Mouse (Mus musculus) adrenal gland, adult 2 months (tissue): ENCODE results near the gene Gm20388. TPM values are rescaled to one million over a fixed set of nuclear protein-coding genes. Genes with fewer than 3 reads are reported as not detected.

Source experiments
- DNase-seq: peaks from one replicate; pipeline ENCODE4 v3.0.0; 2021
- polyA plus RNA-seq: library from polyadenylated mRNA; depleted of rRNA; stranded (reverse); fragments of >200 nt; gene quantifications from 2 replicates; pipeline ENCODE4 v1.2.3, GENCODE M21; 2012
- total RNA-seq, 2 experiments: library from RNA; stranded (reverse); gene quantifications; 2 replicates each; pipeline ENCODE4 v1.2.3; 2021

Gm20388 gene
- total and polyA plus RNA-seq, 3 experiments: 5.9 to 50.1 (median 9.9) TPM

- no peak for DNase-seq
Observed at GRCm38 (mm10) chr8:124267206-124267605, 4356.6 kb downstream of the Gm20388 start.

GRCm38 (mm10) chr8:124270504-124270903 is 4359.9 kb downstream of the Gm20388 start:
- DNase-seq: no peak

DNA sequence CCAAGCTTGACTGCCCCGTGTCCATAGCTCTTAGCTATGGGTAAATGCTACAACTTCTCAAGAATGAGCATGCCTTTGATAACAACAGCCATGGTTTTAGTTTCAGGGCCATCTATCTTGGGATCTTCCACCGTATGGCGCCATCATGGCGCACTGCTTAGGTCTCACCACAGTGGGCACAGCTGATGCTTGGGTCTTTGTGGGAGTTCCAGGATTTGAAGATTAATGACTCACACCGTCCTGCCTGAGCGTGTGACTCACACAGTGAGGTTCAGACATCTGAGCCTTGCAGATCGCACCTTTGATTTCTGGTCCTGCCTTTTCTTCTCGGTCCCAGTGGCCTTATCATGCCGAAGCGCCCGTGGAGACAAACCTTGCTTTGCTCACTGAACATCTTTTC is 4360.3 kb downstream of the Gm20388 start:
- no peak for DNase-seq

- no peak for DNase-seq
Observed at GRCm38 (mm10) chr8:124271518-124271917, 4360.9 kb downstream of the Gm20388 start.

GRCm38 (mm10) chr8:124272792-124273191 is 4362.2 kb downstream of the Gm20388 start:
- no peak for DNase-seq

DNA sequence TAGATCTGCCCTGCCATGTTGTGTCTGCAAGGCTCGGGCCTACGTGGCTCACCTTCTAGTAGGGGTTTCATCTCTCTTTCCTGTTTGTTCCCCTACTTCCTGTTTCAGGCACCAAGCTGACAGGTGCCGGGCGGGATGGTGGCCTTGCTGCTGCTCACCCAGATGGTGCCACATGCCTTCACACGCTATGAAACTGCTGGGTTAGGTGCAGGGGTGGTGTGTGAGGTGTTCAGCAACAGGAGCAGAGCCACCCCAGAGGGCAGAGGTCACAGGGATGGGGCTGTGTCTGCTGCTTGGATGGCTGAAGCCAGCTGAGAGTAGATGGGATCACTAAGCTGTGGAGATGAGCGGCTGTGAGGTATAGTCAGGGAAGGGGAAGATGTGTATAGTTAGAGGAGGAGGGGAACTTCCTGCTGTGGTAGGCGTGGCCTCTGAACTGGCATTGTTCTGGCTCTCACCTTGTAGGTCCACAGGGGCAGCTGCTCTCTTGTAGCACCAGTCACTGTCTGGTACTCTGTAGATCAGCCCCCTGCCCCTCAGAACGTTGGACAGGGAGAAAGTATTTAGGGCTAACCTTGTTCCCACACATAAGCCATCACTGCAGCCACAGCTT is 4363.1 kb downstream of the Gm20388 start:
- DNase-seq: no peak

GRCm38 (mm10) chr8:124274441-124275120 is 4363.9 kb downstream of the Gm20388 start:
- no peak for DNase-seq

GRCm38 (mm10) chr8:124275377-124276071 is 4364.9 kb downstream of the Gm20388 start:
- peak; percentile 66 for DNase-seq

DNA sequence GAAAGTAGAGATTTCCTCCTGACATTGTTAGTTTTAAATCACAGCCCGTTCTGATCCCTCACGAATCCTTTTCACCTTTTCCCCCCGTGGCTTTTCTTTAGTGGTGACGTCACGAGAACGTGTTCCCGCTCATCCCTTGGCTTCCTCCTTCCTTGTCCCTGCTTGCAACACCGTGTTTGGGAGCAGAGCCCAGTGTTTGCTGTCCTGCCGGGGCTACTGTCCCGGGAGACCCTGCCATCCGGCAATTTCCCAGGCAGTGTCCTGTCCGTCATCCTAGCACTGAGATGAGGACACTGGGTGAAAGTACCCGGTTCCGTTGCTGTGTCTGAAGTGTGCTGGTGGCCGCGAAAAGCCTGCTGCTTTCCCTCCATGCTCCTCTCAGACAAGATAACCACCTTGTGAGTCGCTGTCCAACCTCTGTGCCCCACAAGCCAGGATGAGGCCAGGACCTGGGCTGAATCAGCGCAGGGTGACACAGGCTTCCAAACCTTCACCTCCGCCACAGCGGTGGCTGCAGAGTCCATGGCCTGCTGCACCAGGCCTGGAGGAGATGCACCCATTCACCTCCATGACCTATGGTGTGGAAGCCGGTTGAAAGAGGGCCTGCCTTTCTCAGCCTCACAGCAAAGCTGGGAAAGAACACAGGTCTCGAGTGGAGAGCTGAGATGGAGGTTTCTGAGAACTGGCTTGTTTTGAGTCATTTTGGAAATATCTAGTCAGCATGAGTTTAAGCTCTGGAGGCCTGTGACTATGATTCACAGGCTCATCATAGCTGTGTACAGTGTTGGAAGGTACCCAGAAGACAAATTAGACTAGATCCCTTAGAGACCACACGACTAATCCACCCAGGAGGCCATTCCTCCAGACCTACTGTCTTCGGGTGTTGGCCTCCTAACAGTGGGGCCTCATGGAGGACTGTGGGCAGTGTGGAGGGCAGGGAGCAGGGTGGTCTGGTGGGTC is 4367.6 kb downstream of the Gm20388 start:
- peak; percentile 81 for DNase-seq

DNA sequence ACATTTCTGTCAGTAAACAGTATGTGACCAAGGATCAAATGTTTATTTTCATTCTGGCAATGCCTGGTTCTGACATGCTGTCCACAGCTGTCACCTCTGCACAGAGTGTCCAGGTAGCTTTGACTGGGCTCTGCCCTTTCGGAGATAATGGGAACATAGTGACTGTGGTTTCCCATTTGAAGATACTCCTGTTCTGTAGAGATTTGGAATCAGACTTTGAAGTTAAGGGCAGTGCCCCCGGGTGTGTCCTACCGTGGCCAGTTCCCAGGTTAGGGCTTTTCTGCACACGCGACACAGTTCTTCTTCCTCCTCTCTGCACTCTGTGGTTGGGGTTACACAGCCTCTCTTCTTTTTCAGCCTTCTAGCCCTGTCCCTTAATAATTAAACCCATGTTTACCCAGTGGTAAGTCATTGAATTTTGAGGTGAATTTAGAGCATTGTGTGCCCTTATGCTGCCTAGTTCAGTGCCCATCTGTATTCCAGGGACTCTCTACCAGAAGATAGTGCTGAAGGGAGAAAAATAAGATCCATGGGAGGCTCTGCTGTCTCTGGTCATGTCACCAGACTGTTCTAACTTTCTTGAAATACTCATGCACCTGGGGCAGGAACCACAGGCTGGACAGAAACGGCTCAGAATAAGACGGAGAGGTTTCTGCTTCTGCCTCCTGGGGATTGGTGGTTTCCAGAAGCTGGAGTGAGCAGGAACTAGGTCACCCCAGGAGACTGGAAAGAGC is 4368.5 kb downstream of the Gm20388 start:
- DNase-seq: no peak

- no peak for DNase-seq
Observed at GRCm38 (mm10) chr8:124279690-124279985, 4369.0 kb downstream of the Gm20388 start.

DNA sequence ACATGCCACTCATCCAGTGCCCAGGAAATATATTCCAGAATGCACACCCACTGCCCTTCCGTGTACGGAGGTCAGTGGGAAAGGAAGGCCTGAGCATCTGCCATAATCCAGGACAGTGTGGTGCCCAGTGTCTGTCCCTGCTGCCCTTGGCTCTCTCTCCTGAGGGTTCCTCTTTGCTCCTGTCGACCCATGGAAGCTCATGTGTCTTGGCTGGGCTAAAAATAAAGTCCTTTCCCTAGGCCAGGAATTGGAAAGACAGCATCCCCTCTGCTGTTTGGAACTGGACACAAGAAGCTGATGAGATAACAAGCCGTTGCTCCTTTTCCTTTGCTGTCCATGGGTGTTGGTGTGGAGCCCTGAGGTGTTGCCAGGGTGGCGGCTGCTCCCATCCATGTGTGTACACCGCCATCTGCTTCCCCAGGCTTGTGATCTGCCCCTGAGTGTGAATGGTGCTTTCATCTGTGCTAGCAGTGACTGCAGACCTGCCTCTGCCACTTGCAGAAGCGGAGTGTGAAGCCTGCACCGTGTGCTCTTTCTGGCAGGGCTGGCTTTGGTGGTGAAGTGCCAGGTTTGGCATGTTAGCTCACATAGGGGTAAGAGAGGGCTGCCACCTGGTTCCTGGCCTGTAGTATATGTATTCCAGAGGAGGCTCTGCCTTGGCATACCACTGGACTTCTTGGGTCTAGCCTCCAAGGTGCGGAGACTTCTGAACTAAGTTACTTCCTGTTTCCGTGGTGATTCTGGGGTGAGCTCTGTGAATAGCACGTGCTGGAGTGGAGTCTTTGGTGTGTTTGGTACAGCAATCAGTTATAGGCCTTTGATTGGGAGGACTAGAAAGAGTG is 4371.3 kb downstream of the Gm20388 start:
- DNase-seq: no peak

- no peak for DNase-seq
Observed at GRCm38 (mm10) chr8:124282878-124283630, 4372.4 kb downstream of the Gm20388 start.

DNA sequence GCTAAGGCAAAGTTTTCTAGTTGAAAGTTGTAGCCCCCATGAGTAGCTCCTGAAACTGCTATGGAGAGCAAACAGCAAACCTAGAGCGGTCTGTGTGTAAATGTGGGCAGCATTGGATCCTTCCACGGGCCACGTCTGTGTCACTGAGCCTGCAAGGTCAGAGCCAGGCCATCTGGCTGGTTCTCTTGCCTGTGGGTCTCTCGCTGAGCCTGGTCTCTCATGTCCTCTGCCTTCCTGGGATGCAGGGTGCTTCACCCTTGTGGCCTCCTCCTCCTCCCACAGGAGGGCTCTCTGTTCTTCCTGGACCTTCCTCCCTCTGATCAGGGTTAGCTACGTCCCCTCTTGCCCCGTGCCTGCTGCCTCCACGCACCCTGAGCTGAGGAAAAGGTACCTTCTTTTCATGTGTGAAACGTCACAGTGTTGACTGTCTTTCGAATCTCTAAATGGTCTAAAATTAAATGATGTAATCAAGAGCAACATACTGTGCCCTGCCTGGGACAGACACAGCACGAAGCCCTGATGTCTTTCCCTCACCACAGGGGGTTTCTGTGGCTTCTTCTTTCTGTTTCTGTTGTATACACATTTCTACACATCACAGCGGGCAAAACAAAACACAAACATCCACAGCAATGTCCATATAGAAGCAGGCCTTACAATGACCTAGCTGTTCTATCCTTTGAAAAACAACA is 4373.1 kb downstream of the Gm20388 start:
- no peak for DNase-seq

GRCm38 (mm10) chr8:124284333-124284711 is 4373.7 kb downstream of the Gm20388 start:
- no peak for DNase-seq

DNA sequence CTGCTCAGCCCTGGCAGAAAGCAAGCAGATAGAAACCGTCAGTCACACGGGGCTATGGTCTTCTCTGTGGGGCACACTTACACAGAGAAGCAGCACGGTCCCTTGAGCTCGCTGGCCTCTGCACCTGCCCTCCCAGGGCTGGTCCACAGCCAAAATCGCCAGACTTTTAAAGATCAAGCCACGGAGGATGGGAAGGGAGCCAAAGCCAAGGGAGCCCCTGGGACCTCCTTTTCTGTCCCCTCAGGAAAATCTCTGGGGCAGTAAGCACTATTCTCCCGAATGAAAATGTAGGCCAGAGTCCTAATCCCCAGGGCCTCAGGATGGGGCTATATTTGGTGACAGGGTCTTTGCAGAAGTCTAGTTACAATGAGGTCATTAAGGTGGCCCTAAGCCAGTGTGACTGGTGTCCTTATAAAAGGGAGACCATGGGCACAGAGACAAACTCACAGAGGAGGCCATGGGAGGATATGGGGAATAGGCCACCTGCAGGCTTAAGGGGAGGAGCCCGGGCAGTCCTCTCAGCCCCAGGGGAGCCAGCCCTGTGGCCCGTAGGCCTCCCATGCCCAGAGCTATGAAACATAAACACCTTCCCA is 4374.4 kb downstream of the Gm20388 start:
- DNase-seq: peak; percentile 45

DNA sequence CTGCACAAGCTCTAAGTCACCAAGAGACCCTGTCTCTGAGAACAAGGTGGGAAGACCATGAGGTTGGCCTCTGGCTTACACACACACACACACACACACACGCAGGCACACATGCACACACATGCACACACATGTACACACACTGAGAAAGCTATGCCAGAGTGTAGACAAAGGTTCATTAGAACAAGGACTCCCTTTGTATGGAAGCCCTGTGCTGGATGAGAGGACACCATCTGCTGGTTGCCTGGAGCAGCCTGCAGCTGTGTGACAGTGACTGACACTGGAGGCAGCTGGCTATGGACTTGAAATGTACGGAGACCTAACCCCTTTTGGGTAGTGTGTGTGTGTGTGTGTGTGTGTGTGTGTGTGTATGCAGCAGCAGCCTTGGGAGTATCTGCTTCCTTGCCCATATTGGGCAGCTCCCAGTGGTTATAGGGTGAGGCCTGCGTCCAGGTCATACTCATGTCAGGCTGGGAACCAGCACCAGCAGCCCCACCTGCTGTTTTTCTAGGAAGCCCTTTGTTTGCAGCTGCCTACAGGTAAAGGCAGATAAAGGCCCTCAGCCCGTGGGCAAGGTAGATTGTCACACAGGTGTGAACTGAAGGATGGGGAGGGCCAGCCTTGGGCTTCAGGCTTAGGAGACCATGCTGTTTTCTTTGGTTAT is 4376.0 kb downstream of the Gm20388 start:
- no peak for DNase-seq

- DNase-seq: no peak
Observed at GRCm38 (mm10) chr8:124288215-124288864, 4377.7 kb downstream of the Gm20388 start.
